Mouse (Mus musculus) T-helper 1 cell (primary cell): ENCODE measurements around the gene Sh3gl2.

ENCODE experiments used
- in situ Hi-C: fragments of 300-600 bp; cut with MboI, MseI; formaldehyde crosslinking; loops from one replicate; pipeline ENCODE4 v1.15.1; 2025; ENCODE audit warnings: high pct_unique_total_duplicates

Gene Sh3gl2

DNA sequence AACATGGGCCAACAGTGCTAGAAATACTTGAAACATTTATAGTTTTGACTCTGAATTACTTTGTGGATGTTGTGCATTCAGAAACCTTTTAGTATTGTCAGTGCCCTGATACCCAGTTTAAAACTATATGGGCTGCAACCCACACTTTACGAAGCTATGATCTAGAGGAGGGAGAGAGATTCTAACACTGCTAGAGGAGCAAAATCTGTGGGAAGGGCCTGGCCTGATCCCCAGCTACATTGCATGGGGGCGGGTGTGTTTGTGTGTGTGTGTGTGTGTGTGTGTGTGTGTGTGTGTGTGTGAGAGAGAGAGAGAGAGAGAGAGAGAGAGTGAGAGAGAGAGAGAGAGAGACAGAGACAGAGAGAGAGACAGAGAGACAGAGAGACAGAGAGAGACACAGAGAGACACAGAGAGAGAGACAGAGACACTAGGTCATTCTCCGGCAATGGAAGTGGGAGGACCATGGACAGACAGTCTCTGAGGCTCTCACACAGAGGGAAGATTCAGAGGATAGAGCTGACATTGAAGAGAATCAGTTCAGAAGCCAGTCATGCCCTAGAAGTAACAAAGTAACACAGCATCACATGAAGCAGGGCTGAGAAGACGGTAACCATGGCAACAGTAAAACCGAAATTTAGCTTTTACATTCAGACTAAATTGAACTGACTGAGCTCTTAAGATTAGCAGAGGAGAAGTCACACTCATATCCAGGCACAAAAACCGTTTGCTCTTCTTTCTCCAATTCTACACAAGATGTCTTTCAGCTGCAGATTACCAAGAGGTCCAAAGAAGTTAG lies 95.9 kb downstream of the Sh3gl2 start:
- in situ Hi-C loops: no loop called here

DNA sequence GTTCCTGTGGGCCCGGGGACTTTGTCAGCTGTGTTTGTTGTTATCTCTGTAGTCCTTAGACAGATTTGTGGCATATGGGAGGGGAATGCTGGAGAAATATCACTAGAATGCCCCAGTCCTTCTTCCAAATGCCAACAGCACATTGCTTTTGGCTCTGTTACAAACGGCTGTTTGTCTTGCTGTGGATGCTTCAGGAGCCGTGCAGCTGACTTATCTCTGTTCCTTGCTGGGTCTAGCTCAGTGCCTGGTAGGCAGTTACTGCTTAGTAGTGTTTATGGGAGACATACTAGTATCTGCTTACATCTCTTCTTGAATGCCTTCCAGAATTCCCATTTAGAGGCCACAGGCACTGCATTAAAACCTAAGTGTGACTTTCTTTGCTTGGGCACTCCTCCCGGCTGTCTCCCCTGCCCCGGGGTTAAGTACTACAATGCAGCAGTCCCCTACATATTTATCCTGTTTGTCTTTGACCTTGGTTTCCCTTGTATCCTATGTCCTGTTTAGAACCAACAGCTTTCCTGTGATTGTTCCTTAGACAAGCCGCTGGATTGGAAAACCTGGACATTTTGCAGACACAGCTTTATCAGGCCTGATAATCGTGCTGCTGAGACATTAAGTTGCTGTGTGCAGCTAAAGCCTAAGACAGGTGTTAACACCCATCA lies 101.1 kb downstream of the Sh3gl2 start:
- in situ Hi-C loops: no loop called here

DNA sequence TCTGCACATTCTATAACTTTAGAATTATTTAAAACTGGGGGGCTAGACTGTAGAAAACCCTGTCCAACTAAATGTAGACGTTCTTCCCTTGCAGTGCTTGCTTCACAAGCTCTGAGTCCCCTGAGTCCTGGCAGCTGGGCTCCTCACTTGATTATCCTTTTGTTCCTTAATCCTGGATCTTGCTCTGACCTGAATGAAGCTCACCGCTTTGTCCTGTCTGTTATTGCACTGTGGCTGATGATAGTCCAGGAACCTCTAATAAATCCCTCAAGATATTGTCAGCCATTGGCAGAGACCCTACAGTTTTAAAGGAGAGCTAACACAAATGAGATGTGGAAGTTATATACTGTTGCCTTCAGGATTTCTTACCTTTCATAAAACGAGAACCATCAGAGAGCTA lies 114.2 kb downstream of the Sh3gl2 start:
- in situ Hi-C loops: no loop called here

DNA sequence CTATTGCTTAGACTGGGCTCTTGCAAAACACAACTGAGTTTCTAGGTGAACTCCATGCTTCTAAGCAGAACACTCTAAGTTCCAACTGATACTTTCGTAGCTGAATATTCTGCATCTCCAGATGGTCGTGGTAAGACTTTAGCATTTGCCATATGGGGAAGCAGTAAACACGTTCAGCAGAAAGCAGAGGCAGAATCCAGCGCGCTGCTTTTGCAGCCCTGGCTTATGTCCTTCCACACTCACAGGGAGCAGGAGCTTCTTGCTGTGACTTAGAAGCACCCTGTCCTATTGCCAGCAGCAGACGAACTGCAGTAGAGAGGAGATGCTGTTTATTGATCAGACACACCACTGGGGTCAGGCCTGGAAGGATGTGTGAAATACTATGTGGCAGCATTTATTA lies 120.5 kb downstream of the Sh3gl2 start:
- in situ Hi-C loops: no loop called here

DNA sequence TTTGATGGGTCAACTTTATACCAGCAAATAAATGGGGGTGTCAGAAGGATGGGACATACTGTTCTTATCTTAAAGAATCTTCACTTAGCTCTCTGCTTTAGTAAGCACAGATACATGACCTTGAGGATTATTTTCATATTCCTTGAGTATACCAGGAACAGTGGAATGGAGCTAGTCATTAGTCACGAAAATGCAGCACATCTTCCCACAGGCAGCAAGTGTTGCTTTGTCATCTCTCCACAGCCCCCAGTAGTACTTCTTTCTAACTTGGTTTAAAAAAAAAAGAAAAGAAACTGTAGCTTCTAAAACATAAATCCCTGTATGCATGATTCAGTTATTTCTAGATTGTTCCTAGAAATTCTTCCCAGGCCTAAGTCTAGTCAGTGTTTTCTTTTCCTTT lies 121.1 kb downstream of the Sh3gl2 start:
- in situ Hi-C loops: no loop called here

DNA sequence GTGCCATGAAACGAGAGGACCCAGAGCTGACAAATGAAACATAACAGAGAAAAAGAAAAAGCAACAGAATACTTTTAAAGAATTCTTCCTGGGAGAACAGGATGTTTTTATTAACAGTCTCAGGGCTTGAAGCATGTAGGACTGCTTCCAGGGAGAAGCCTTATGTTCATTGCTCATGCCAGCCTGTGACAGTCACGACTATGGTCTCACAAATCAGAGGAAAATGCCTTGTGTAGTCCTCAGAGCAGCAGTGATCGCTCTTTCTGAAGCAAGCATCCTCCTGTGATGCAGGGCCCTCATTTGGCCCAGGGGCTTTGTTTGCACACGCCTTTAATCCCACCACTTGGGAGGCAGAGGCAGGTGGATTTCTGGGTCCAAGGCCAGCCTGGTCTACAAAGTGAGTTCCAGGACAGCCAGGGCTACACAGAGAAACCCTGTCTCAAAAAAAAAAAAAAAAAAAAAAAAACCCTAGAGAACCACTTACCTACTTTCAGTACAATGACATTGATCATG lies 129.8 kb downstream of the Sh3gl2 start:
- in situ Hi-C loops: no loop called here

DNA sequence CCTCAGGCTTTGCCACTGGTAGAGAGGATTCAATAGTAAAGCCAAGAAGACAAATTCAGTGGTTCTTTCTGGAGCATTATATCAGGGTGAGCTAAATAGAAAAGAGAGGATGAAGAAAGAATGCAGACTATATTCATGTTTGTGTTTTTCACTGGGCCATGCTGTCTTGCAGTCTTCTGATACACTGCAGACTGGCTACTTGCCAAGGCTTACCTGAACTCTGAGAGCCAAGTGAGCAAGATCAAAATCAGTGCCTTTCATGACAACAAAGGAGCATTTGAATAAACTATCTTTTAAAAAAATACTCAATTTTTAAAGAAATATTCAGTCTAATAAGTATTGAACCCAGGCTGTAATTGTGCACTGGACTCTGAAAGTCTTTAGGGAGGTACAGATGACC lies 131.4 kb downstream of the Sh3gl2 start:
- in situ Hi-C loops: no loop called here

DNA sequence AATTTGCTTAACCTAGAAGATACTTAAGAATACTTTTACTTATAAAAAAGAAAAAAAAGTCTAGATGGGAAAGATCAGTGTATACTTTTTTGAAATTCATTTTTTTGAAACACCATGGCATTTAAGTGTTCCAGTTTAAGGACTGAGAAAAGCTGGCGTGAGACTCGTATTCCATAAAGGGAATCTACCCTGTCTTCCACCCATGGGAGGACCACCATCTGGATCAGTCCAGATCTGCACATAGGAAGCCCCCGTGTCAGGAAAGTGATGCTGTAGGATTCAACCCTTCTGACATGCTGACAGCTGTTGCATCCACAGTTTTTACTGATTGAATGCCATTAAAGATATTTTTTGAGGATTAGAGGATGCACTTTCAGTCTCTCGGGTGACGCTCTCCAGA lies 134.2 kb downstream of the Sh3gl2 start:
- in situ Hi-C loops: no loop called here

DNA sequence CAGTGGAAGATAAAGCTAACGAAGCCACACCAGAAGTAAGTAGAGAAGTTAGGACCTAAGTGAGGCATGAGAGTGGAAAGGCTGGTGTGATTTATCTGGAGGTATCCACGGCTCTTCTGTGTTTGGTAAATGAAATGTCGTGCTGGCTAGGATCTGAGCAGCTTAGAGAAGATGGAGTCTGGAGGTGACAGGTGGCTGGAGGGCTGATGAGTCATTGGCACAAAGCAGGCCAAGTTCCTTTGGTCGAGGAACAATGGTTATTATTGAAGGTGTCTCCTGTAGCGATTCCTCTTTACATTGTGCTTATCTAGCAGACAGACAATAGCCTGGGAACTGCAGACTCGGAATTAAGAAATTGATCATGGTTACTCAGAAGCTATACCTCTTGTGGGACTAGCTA lies 135.8 kb downstream of the Sh3gl2 start:
- in situ Hi-C loops: no loop called here

DNA sequence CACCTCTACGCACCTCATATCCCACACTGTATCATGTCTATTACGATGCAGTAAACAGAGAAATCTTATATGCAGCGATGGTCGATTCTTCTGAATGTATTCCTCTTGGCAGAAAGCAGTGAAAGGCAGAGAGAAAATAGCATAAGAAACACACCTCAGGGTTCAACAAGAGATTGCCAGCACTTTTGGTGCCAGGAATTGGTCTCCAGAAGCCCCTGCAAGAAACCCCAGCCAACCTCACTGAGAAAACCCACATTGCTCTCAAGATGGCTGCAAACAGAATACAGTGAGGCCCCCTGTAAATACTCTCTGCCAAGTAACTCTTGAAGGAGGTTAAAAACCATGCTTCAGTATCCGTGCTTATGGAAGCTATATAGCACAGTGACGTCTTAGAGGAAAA lies 141.0 kb downstream of the Sh3gl2 start:
- in situ Hi-C loops: no loop called here

DNA sequence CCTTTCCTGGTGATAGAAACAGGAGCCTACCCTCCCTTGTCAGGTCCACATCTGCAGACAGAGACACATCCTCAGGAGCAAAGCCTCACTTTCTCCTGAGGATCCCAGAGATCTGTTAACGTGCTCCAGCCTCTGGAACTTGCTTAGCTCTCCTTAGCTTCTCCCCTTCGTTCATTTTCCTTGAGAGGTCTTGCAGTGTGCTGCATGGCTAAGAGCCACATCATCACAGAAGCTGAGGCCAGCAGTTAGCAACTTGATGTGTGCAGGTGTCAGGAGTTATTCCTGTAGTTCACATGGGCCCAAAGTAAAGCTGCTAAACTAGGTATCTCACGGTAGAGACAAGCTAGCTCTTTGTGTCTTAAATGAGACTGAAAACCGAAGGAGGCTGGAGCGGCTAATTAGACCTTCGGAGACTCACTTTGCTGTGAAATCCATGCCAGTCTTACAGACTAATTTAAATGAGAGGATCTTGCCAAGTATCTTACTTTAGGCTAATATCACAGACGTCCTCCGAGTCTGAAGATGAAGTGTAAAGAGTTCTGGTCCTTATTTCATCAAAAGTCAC lies 143.2 kb downstream of the Sh3gl2 start:
- in situ Hi-C loops: no loop called here

DNA sequence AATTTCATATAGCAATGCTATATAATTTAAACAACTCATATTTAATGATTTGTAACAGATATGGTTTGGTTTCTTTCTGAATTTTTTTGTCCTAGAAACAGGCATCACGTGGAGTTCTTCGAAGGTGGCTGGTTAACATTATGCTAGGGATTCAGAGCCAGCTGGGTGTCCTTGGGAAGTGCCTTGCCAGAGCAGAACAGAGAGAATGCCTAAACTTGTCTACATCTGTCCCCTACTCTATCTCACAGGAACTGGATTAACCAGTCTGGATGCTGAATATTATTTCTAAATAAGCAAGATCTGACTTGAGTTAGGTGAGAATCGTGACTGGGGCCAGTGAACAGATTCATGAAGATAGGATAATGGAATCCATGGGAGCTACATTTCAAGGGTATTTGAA lies 157.7 kb downstream of the Sh3gl2 start:
- in situ Hi-C loops: no loop called here

DNA sequence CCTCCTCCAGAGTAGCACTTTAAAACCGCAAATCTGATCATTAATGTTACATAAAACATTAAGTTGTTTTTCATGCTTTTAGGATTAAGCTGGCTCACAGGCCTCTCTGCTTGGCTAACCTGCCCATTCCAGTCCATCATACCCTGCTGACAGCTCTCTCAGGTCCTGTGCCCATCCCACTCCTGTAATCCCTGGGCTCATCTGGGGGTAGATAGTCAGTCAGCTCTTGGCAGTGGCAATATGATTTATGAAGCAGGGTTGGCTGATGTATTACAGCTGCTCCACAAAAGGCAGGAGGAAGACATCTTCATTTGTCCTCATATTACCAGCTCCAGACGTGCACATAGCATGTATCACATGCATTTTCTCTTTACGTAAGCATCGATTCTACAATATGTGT lies 158.3 kb downstream of the Sh3gl2 start:
- in situ Hi-C loops: no loop called here

DNA sequence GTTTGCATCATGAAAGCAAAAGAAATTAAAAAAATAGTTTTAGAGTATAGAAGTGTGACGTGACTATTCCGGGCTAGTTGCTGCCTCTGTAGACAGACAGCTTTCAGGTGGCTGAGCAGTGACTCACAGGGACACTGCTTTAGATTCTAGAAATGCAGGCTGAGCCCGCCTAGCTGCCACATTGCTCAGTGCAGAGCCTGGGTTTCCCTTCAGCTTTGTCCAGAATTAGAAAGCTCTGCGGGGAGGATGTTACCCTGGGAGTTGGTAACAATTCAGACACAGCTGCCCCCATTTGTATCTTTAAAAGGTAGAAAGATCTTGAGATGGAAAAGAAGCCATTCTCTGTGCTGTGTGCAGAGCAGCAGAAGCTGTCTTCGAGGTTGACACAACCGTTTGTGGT lies 166.1 kb downstream of the Sh3gl2 start:
- in situ Hi-C loops: no loop called here

DNA sequence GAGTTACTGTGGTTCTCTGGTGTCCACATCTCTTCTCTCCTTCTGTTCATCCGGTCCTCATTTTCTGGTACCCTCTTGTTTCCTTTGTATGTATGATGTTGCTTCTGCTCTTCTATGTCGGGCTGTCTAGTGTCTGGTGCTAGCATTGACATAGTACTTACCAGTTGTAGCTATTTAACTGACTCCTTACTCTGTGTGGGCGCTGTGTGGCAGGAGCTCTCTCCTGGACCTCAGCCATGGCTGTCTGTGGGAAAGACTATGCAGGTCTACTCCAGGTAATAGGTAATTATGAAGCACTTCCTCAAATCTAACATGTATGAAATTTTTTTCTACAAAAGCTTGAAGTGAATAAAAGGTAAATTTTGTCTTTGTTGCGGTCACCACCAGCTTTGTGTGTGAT lies 169.9 kb downstream of the Sh3gl2 start:
- in situ Hi-C loops: no loop called here

DNA sequence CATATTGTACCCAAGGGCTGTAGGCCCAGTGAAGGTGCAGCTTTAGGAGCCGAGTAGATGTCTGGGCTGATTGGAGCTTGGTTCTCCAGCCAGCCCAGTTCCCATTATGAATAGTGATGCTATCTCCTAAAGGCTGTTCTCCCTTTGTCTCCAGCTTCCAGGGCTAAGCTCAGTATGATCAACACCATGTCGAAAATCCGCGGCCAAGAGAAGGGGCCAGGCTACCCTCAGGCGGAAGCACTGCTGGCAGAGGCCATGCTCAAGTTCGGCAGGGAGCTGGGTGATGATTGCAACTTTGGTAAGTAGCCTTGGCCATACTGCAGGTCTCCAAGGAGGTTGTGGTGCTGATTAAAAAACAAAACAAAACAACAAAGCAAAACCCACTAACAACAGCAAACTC lies 171.3 kb downstream of the Sh3gl2 start:
- in situ Hi-C loops: no loop called here

DNA sequence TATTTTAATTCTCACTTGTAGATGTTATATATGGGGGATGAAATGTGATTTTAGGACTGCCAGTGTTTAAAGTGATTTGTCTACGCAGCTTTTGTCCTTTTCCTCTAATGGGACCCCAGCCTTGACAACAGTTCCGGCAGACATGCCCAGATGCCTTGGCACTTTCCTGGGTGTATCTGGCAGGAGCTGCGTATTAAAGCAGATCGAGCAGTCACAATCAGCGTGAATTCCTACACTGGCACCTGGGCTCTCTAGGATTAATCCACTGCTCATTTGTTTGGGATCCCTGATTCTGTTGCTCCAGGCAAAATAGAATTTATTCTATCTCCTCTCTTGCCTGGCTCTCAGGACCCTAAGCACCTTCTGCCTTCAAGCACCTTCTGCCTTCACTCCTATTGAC lies 171.7 kb downstream of the Sh3gl2 start:
- in situ Hi-C loops: no loop called here

DNA sequence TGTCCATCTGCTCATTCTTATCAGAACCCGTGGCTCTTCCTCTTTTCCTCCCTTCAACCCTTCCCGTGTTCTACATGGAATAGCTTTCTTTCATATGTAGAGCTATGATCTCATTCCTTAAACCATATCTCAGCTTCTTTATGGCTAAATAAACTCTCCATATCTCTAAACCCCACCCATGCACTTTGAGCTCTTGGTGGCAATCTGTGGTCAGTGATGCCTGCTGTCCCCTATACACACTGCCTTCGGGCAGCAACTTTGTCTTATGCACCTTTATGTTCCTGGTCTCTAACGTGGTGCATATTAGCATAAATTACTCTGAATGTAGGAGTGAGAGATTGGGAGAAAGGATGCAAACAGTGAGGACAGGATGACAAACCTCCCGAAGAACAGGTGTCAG lies 180.3 kb downstream of the Sh3gl2 start:
- in situ Hi-C loops: no loop called here

DNA sequence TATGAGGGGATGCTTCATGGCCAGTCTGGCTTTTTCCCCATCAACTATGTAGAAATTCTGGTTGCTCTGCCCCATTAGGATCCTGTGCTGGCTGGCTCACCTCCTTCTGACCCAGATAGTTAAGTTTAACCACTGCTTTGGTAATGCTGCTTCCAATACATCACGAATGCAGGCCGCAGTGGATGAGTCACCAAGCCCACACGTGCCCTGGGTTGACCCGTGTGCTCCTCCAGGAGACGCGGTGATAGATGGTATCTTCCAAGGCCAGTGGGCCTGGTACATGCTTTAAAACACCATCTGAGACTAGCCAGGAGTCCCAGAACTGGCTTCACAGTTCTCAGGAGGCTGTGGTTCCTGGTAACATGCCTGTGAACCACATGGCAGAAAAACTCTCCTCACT lies 182.8 kb downstream of the Sh3gl2 start:
- in situ Hi-C loops: no loop called here

DNA sequence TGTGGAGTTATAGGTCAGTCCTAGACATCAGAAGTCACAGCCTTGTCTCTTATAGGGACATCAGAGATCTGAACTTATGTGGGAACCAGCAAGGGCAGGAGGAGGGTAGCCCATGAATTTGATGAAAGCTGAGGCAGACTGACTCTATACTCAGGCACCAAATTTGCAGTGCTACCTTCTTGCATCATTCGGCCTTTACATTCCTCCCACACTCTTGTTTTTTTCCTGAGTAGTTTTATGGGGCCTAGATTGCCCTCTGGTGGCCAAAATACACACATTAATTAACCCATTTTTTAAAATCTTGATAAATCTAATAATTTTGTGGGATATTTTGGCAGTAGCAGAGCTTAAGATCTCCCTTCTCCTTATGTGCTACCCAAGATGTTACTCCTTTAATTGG lies 186.9 kb downstream of the Sh3gl2 start:
- in situ Hi-C loops: no loop called here

DNA sequence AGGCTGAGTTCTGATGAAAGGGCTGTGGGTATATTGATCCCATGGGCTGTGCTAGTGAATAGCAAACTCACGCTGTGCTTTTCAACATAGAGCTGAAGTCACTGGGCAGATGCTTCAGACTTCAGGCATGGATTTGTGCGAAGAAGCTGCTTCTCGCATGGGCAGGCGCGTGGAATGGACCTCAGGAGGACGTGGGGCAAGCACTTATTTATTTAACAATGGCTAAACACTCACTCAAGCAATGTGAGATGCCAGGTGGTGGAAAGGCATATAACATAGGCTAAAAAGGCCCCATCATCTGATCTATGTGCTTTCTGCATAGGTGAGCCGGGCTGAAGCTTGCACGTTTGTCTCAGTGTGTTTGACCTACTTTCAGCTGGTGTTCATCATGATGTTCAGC lies 193.8 kb downstream of the Sh3gl2 start:
- in situ Hi-C loops: loop anchor here (5.0 kb wide), 1 partner anchor 404 kb away; no protein-coding TSS in a partner anchor

DNA sequence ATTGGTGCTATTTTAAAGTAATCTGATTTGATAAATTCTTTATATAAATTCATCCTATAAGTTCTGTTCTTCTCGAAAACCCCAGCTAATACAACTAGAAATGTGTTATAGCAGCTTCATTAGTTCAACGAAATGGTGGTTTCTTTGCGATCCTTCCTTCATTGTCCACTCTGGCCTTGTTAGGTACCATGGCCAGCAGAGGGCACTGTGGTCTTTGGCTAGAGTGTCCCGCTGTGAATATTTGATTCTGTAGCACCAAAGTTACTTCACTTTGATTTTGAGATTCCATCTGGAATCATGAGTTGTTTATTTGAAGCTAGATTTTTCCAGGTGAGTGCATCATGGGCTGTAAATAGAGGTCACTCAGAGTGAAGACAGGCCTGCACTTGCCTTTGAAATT lies 197.9 kb downstream of the Sh3gl2 start:
- in situ Hi-C loops: no loop called here
